Mouse (Mus musculus) liver, embryonic 16.5 days (tissue): Measurements from ENCODE around the gene Rusc2. TPM values are rescaled to one million over a fixed set of nuclear protein-coding genes. Genes with fewer than 3 reads are reported as not detected.

Experiments
- ATAC-seq: fragments of 200-750 bp; cut with Nextera tagmentation; 2 replicates; pipeline ENCODE4 v1.8.0; 2017; ENCODE audit warnings: low read depth, mild to moderate bottlenecking, moderate number of reproducible peaks, moderate library complexity
- H3K27ac ChIP-seq: fragments of 300-500 bp; sonication (generic); 2 replicates; pipeline ENCODE4 v1.5.1; 2014; ENCODE audit warnings: mild to moderate bottlenecking, low read length
- H3K27me3 ChIP-seq: fragments of 300-500 bp; sonication (generic); 2 replicates; pipeline ENCODE4 v1.6.1; 2014; ENCODE audit warnings: low read depth, low read length, mixed read lengths; ENCODE audit not compliant: control insufficient read depth, insufficient read depth
- H3K36me3 ChIP-seq: fragments of 300-500 bp; sonication (generic); 2 replicates; pipeline ENCODE4 v1.6.1; 2014; ENCODE audit warnings: mild to moderate bottlenecking; ENCODE audit not compliant: control insufficient read depth, insufficient read depth
- H3K4me1 ChIP-seq: fragments of 300-500 bp; sonication (generic); 2 replicates; pipeline ENCODE4 v1.6.1; 2014; ENCODE audit warnings: low read depth, low read length, mixed read lengths; ENCODE audit not compliant: control insufficient read depth
- H3K4me2 ChIP-seq: fragments of 300-500 bp; sonication (generic); 2 replicates; pipeline ENCODE4 v1.6.1; 2014; ENCODE audit warnings: low read depth, low read length, mixed read lengths
- H3K4me3 ChIP-seq: fragments of 300-500 bp; sonication (generic); 2 replicates; pipeline ENCODE4 v1.5.1; 2014; ENCODE audit warnings: low read depth, mild to moderate bottlenecking, low read length
- H3K9ac ChIP-seq: fragments of 300-500 bp; sonication (generic); 2 replicates; pipeline ENCODE4 v1.6.1; 2014; ENCODE audit warnings: low read depth, low read length
- H3K9me3 ChIP-seq: fragments of 300-500 bp; sonication (generic); replicated peaks from 2 replicates; pipeline ENCODE4 v1.6.1; 2016; ENCODE audit warnings: low read length; ENCODE audit not compliant: control insufficient read depth
- WGBS: fragments of 180-500 bp; shearing (Covaris S2); extraction: QIAGEN DNeasy Blood & Tissue Kit; methylation state at CpG from one replicate; pipeline ENCODE4 v1.1.7; 2014; ENCODE audit not compliant: insufficient replicate concordance; 5-methylcytosine and 5-hydroxymethylcytosine counted together
- polyA plus RNA-seq: library from polyadenylated mRNA; unstranded; fragments of >200 nt; fragmentation: Nextera tagmentation; extraction: Ambion mirVana; gene quantifications from 2 replicates; pipeline ENCODE4 v1.2.1, GENCODE M21; 2015

Gene Rusc2
- polyA plus RNA-seq, 1 experiment from 2014 or later: 2.9 TPM

DNA sequence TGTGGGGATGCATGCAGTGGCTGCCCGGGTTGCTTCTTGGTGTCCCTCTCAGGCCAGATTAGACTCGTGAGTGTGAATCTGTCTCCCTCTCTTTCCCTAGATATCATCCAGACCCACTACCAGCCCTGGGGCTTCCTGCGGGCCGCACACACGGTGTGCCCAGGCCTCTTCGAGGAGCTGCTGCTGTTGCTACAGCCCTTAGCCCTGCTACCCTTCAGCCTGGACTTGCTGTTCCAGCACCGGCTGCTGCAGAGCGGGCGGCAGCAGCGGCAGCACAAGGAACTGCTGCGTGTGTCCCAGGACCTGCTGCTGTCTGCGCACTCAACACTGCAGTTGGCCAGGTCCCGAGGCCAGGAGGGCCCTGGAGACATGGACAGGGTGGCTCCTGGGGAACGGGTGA is 43.4 kb downstream of the Rusc2 start:
- Histone ChIP-seq H3K9me3 (no peaks in the 10 kb centered on the region), H3K4me1 (no peaks in the 10 kb centered on the region), H3K36me3 (no peaks in the 10 kb centered on the region), H3K27ac (no peak overlapping the region), H3K4me2 (peak overlapping the region; percentile 21), H3K27me3 (peaks cover 49% of the 10 kb centered on the region), H3K4me3 (no peak overlapping the region; the same call in 1 of the 2 replicates), H3K9ac (no peak overlapping the region)
- no peak for ATAC-seq
- 24% methylated on average over 14 of the region's 14 CpGs for WGBS

DNA sequence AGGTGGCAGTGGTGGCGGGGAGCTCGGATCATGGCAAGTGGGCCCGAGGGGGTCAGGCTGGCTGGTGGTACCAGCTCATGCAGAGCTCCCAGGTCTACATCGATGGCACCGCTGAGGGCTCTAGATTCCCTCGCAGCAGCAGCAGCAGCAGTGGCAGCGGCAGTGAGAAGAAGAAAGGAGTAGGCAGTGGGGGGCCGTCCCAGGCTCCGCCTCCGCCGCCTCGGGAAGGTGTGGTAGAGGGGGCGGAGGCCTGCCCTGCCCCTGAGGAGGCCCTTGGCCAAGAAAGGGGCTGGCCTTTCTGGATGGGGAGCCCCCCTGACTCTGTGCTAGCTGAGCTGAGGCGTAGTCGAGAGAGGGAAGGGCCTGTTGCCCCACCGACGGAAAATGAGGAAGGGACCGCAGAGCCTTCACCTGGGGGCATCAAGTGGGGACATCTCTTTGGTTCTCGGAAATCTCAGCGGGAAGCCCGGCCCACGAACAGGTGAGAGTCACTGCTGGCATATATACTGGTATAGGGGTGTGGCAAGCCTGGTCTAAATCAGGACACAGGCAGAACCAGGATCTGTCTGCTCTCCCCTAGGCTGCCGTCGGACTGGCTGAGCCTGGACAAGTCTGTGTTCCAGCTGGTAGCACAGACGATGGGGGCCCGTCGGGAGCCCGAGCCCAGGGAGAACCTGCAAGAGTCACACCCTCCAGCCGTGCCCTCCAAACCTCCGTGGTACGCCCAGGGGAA is 44.0 kb downstream of the Rusc2 start:
- peaks cover 49% of the 10 kb centered on the region for H3K27me3 ChIP-seq
- H3K36me3 ChIP-seq: no peaks in the 10 kb centered on the region
- H3K27ac ChIP-seq: no peak overlapping the region
- WGBS: 14% methylated on average over 31 of the region's 31 CpGs
- peak overlapping the region; percentile 21 for H3K4me2 ChIP-seq
- H3K9me3 ChIP-seq: no peaks in the 10 kb centered on the region
- no peak for ATAC-seq
- no peak overlapping the region; the same call in 1 of the 2 replicates for H3K4me3 ChIP-seq
- H3K4me1 ChIP-seq: no peaks in the 10 kb centered on the region
- no peak overlapping the region for H3K9ac ChIP-seq

DNA sequence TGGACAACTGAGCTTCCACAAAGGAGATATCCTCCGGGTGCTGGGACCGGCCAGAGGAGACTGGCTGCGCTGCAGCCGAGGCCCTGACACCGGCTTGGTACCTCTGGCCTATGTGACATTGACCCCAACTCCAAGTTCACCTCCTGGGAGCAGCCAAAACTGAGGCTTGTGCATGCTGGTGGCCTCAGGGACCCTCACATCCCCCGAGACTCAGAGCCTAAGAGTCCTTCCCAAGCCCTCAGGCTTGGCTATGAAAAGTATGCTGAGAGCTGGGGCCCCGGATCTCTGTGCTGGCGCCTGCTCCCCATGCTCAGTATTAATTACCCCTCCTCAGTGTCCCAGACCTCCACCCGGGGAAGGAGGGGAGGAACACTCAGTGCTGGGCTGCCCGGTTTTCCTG is 44.7 kb downstream of the Rusc2 start:
- Histone ChIP-seq H3K4me2 (no peak overlapping the region), H3K9me3 (no peaks in the 10 kb centered on the region), H3K27ac (no peak overlapping the region), H3K4me3 (no peak overlapping the region), H3K4me1 (no peaks in the 10 kb centered on the region), H3K27me3 (peaks cover 49% of the 10 kb centered on the region), H3K36me3 (no peaks in the 10 kb centered on the region), H3K9ac (no peak overlapping the region)
- 49% methylated on average over 10 of the region's 10 CpGs for WGBS
- no peak for ATAC-seq

DNA sequence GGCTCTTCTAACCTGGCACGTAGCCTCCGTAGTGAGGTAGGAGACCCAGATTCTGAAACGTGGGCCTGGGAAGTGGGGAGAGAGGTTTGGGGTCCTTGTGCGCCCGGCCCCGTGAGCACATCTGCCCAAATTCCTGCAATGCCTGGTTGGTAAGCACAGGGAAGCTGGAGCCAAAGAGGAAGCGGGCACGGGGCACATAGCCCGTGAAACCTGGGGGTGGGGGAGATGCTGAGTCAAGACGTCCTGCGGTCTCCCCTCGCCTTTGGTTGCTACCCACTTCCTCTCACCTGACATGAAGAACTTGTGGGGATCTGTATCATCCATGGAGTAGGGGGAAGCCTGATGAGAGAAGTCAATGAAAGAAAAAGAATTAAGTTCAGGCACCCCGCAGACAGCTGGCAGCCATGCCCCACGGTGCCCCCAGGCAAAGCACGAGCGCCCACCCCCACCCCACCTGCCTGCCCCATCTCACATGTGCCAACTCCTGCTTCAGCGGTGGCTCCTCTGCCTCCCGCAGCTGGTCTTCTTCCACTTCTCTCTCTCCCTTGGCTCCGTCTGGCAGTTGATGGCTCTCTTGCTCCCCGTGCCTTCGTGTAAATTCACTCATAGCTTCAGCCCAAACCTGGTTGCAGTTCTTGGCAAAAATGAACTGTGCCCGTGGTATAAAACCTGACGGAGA is 45.9 kb downstream of the Rusc2 start:
- Histone ChIP-seq H3K27me3 (peaks cover 49% of the 10 kb centered on the region), H3K4me2 (no peak overlapping the region), H3K9ac (no peak overlapping the region), H3K9me3 (no peaks in the 10 kb centered on the region), H3K36me3 (no peaks in the 10 kb centered on the region), H3K4me3 (no peak overlapping the region), H3K27ac (no peak overlapping the region), H3K4me1 (no peaks in the 10 kb centered on the region; the same call in 1 of the 2 replicates)
- WGBS: 15% methylated on average over 23 of the region's 23 CpGs
- no peak for ATAC-seq

DNA sequence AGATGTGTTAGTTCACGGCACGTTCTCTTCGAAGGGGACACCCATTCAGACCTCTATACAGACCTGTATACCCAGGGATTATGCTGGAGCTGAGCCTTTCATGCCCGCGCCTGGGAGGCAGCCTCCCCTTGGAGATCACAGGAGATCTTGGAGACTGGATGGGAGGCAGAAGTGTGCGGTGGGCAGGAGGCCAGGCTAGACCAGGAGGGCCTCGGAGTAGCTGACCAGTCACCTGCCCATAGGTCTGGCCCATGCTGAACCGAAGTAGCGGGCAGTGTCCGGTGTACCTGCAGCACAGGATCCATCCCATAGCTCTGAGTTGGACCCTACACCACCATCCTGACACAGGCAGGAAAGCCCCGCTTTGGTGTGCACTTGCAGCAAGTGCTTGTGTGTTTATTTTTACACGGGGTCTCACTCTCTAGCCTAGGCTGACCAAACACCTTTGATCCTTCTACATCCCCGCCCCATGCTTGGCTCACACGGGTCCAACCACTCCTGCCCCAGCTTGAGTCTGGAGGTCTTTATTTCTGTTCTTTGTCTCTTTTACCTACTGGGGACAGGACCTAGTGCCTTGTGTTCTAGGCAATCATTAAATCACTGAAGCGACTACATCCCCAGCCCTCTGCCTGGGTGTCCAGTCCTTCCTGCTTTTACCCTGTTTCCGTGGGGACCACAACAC is 46.5 kb downstream of the Rusc2 start:
- no peak overlapping the region for H3K4me2 ChIP-seq
- H3K27ac ChIP-seq: no peak overlapping the region
- ATAC-seq: no peak
- H3K9me3 ChIP-seq: no peaks in the 10 kb centered on the region
- peaks cover 49% of the 10 kb centered on the region for H3K27me3 ChIP-seq
- no peaks in the 10 kb centered on the region; the same call in 1 of the 2 replicates for H3K4me1 ChIP-seq
- H3K9ac ChIP-seq: no peak overlapping the region
- no peaks in the 10 kb centered on the region for H3K36me3 ChIP-seq
- no peak overlapping the region for H3K4me3 ChIP-seq
- 24% methylated on average over 16 of the region's 16 CpGs for WGBS

DNA sequence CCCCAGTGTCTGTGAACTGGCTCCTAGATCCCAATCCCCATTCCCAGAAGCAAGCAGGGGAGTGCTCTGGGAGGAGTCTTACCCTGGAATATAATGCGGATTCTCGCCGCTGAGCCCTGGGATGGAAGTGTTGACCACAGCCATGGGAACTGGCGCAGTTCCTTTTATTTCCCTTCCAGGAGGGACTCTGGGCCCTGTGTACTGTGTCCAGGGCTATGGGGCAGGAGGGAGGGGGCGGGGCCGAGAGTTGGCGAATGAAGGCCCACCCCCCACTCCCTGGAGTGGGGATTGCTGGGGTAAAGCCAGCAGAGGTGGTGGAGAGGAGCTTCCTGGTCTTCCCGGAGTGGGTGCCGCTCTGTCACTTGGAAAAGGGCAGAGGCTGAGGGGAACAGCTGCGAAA is 47.2 kb downstream of the Rusc2 start, which contains the start of gene Fam166b:
Gene Fam166b, minus strand, starts transcription at position 189 of the 400 bp plus-strand sequence.
- Histone ChIP-seq H3K9me3 (no peaks in the 10 kb centered on the region), H3K9ac (no peak within 1 kb of the TSS), H3K27me3 (peaks cover 49% of the 10 kb centered on the region), H3K27ac (no peak within 1 kb of the TSS), H3K4me2 (no peak within 1 kb of the TSS), H3K4me1 (no peaks in the 10 kb centered on the region; the same call in 1 of the 2 replicates), H3K36me3 (no peaks in the 10 kb centered on the region), H3K4me3 (no peak within 1 kb of the TSS)
- ATAC-seq: 0 out of 2 replicates have a peak, but pooled peaks have one; percentile 9
- 17% methylated on average over 10 of the region's 10 CpGs for WGBS

DNA sequence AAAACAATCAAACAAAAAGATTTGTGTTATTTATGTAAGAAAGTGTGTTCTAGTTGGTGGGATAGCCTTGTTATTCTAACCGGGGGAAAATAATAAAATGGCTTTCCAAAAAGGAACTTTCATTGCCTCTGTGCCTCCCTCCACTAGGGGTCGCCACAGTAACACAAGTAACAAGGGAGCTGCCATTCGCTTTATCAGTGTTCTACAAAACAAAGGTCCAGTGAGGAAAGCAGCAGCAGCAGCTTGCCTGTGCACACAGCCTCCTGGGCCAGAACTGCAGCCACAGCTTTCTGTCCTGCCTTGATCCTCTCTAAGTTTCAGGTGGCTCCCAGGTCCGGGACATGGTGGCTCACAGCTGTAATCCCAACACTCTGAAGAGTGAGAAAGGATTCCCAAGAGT is 49.9 kb downstream of the Rusc2 start:
- WGBS: 5% methylated on average over 4 of the region's 4 CpGs
- no peak overlapping the region for H3K4me3 ChIP-seq
- H3K9me3 ChIP-seq: no peaks in the 10 kb centered on the region
- 0 out of 2 replicates have a peak, but pooled peaks have one; percentile 32 for ATAC-seq
- no peaks in the 10 kb centered on the region for H3K36me3 ChIP-seq
- peaks cover 26% of the 10 kb centered on the region for H3K27me3 ChIP-seq
- no peak overlapping the region for H3K4me2 ChIP-seq
- no peak overlapping the region for H3K27ac ChIP-seq
- no peak overlapping the region for H3K9ac ChIP-seq
- H3K4me1 ChIP-seq: no peaks in the 10 kb centered on the region; the same call in 1 of the 2 replicates

DNA sequence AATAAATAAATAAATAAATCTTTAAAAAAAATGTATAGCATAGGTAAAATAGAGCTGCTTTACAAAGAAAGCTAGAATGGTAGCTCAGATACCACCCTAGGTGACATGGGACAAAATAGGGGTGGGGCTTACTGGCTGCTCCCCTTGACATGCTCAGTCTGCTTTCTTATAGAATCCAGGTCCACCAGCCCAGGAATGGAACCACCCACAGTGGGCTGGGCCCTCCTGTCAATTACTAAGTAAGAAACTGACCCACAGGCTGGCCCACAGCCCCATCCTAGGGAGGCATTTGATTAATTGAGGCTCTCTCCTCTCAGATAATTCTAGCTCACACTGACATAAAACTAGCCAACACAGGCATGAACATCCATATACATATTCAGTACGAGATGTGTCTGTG is 51.1 kb downstream of the Rusc2 start:
- ATAC-seq: no peak
- no peak overlapping the region for H3K4me3 ChIP-seq
- WGBS: 53% methylated on average over 1 of the region's 1 CpGs
- no peak overlapping the region for H3K27ac ChIP-seq
- no peaks in the 10 kb centered on the region for H3K9me3 ChIP-seq
- no peaks in the 10 kb centered on the region for H3K36me3 ChIP-seq
- no peak overlapping the region for H3K9ac ChIP-seq
- no peak overlapping the region for H3K4me2 ChIP-seq
- H3K27me3 ChIP-seq: peaks cover 14% of the 10 kb centered on the region
- no peaks in the 10 kb centered on the region; the same call in 1 of the 2 replicates for H3K4me1 ChIP-seq
